Mouse (Mus musculus) forebrain, embryonic 15.5 days (tissue): Measurements from ENCODE around the gene Gsk3a. TPM values are rescaled to one million over a fixed set of nuclear protein-coding genes. Genes with fewer than 3 reads are reported as not detected.
A peak's percentile ranks its signal among the peaks of the same experiment; 100 is the strongest.

ENCODE experiments used
- ATAC-seq: fragments of 200-750 bp; cut with Nextera tagmentation; replicated peaks from 2 replicates; pipeline ENCODE4 v1.8.0; 2017; ENCODE audit warnings: mild to moderate bottlenecking, moderate TSS enrichment, moderate library complexity
- H3K27ac ChIP-seq: fragments of 300-500 bp; sonication (generic); replicated peaks from 2 replicates; pipeline ENCODE4 v1.5.1; 2015; ENCODE audit warnings: mild to moderate bottlenecking, inconsistent platforms
- H3K27me3 ChIP-seq: fragments of 300-500 bp; sonication (generic); 2 replicates; pipeline ENCODE4 v1.6.1; 2015; ENCODE audit warnings: inconsistent platforms
- H3K36me3 ChIP-seq: fragments of 300-500 bp; sonication (generic); 2 replicates; pipeline ENCODE4 v1.6.1; 2015; ENCODE audit warnings: mild to moderate bottlenecking, inconsistent platforms
- H3K4me1 ChIP-seq: fragments of 300-500 bp; sonication (generic); 2 replicates; pipeline ENCODE4 v1.6.1; 2015; ENCODE audit warnings: inconsistent platforms
- H3K4me2 ChIP-seq: fragments of 300-500 bp; sonication (generic); replicated peaks from 2 replicates; pipeline ENCODE4 v1.6.1; 2015; ENCODE audit warnings: mild to moderate bottlenecking, inconsistent platforms
- H3K4me3 ChIP-seq: fragments of 300-500 bp; sonication (generic); 2 replicates; pipeline ENCODE4 v1.5.1; 2015; ENCODE audit warnings: mild to moderate bottlenecking, inconsistent platforms
- H3K9ac ChIP-seq: fragments of 300-500 bp; sonication (generic); replicated peaks from 2 replicates; pipeline ENCODE4 v1.6.1; 2015; ENCODE audit warnings: mild to moderate bottlenecking, inconsistent platforms
- H3K9me3 ChIP-seq: fragments of 300-500 bp; sonication (generic); 2 replicates; pipeline ENCODE4 v1.6.1; 2016; ENCODE audit warnings: inconsistent platforms
- whole genome bisulfite sequencing: fragments of 180-500 bp; shearing (Covaris S2); methylation state at CpG from one replicate; pipeline ENCODE4 v1.1.7; 2015; ENCODE audit warnings: mixed read lengths; 5-methylcytosine and 5-hydroxymethylcytosine counted together
- polyA plus RNA-seq: library from polyadenylated mRNA; unstranded; fragments of >200 nt; fragmentation: Nextera tagmentation; extraction: Ambion mirVana; gene quantifications from 2 replicates; pipeline ENCODE4 v1.2.1, GENCODE M21; 2015

Gsk3a gene
- polyA plus RNA-seq = 16.2 and 17.4 TPM in 2 replicates

GRCm38 (mm10) chr7:25237249-25238014 is at the start of gene Gsk3a:
Gene Gsk3a, minus strand, starts transcription at chr7:25237851.
- H3K9me3 ChIP-seq = no peaks in the 10 kb centered on the region
- peak; percentile 88 for ATAC-seq
- peak within 1 kb of the TSS; percentile 99 for H3K9ac ChIP-seq
- H3K4me2 ChIP-seq = peak within 1 kb of the TSS; percentile 77
- peaks cover 35% of the 10 kb centered on the region for H3K4me1 ChIP-seq
- peak within 1 kb of the TSS; percentile 88 for H3K27ac ChIP-seq
- peaks cover 17% of the 10 kb centered on the region for H3K36me3 ChIP-seq
- under 1% methylated on average over 59 of the region's 76 CpGs for WGBS
- no peaks in the 10 kb centered on the region for H3K27me3 ChIP-seq
- H3K4me3 ChIP-seq = peak within 1 kb of the TSS; percentile 92

- WGBS = 76% methylated on average over 8 of the region's 8 CpGs
- H3K4me1 ChIP-seq = peaks cover 41% of the 10 kb centered on the region
- H3K4me2 ChIP-seq = no peak overlapping the region
- H3K27ac ChIP-seq = no peak overlapping the region
- no peaks in the 10 kb centered on the region for H3K9me3 ChIP-seq
- no peak overlapping the region for H3K9ac ChIP-seq
- no peak overlapping the region for H3K4me3 ChIP-seq
- H3K36me3 ChIP-seq = peaks cover 74% of the 10 kb centered on the region
- ATAC-seq = no peak
- no peaks in the 10 kb centered on the region for H3K27me3 ChIP-seq
Measured at GRCm38 (mm10) chr7:25286989-25287388, 49.3 kb upstream of the Gsk3a start.

- 85% methylated on average over 20 of the region's 20 CpGs for WGBS
- no peak overlapping the region for H3K4me2 ChIP-seq
- no peak overlapping the region for H3K27ac ChIP-seq
- peaks cover 61% of the 10 kb centered on the region for H3K36me3 ChIP-seq
- peaks cover 43% of the 10 kb centered on the region for H3K4me1 ChIP-seq
- no peak for ATAC-seq
- H3K4me3 ChIP-seq = no peak overlapping the region
- no peaks in the 10 kb centered on the region for H3K9me3 ChIP-seq
- H3K9ac ChIP-seq = no peak overlapping the region
- H3K27me3 ChIP-seq = no peaks in the 10 kb centered on the region
Measured at GRCm38 (mm10) chr7:25285511-25286238, 48.0 kb upstream of the Gsk3a start.

GRCm38 (mm10) chr7:25284766-25285165 is 47.1 kb upstream of the Gsk3a start:
- WGBS = 50% methylated on average over 5 of the region's 5 CpGs
- Histone ChIP-seq H3K4me3 (peak overlapping the region; percentile 70), H3K4me2 (peak overlapping the region; percentile 68), H3K27me3 (no peaks in the 10 kb centered on the region), H3K4me1 (peaks cover 48% of the 10 kb centered on the region), H3K9me3 (no peaks in the 10 kb centered on the region), H3K36me3 (peaks cover 52% of the 10 kb centered on the region), H3K27ac (peak overlapping the region; percentile 100; the same call in 1 of the 2 replicates), H3K9ac (0 out of 2 replicates have a peak overlapping the region, but pooled peaks have one; percentile 76)
- no peak for ATAC-seq

GRCm38 (mm10) chr7:25284171-25284570 is 46.5 kb upstream of the Gsk3a start:
- Histone ChIP-seq H3K9ac (peak overlapping the region; percentile 76), H3K9me3 (no peaks in the 10 kb centered on the region), H3K4me1 (peaks cover 54% of the 10 kb centered on the region), H3K36me3 (peaks cover 46% of the 10 kb centered on the region), H3K27me3 (no peaks in the 10 kb centered on the region), H3K4me3 (peak overlapping the region; percentile 70), H3K4me2 (peak overlapping the region; percentile 68), H3K27ac (peak overlapping the region; percentile 100)
- ATAC-seq = no peak
- WGBS = 54% methylated on average over 2 of the region's 2 CpGs

- Histone ChIP-seq H3K9ac (peak overlapping the region; percentile 76), H3K9me3 (no peaks in the 10 kb centered on the region), H3K27ac (peak overlapping the region; percentile 100), H3K27me3 (no peaks in the 10 kb centered on the region), H3K4me3 (peak overlapping the region; percentile 70), H3K4me2 (peak overlapping the region; percentile 68), H3K4me1 (peaks cover 54% of the 10 kb centered on the region), H3K36me3 (peaks cover 40% of the 10 kb centered on the region)
- ATAC-seq = no peak
- WGBS = 6% methylated on average over 5 of the region's 5 CpGs
Measured at GRCm38 (mm10) chr7:25283637-25284036, 46.0 kb upstream of the Gsk3a start.

- no peak for ATAC-seq
- WGBS = under 1% methylated on average over 28 of the region's 36 CpGs
- H3K9me3 ChIP-seq = no peaks in the 10 kb centered on the region
- peak overlapping the region; percentile 100 for H3K27ac ChIP-seq
- peak overlapping the region; percentile 70 for H3K4me3 ChIP-seq
- H3K9ac ChIP-seq = peak overlapping the region; percentile 76
- peak overlapping the region; percentile 68 for H3K4me2 ChIP-seq
- H3K4me1 ChIP-seq = peaks cover 57% of the 10 kb centered on the region
- peaks cover 32% of the 10 kb centered on the region for H3K36me3 ChIP-seq
- no peaks in the 10 kb centered on the region for H3K27me3 ChIP-seq
Measured at GRCm38 (mm10) chr7:25282731-25283211, 45.1 kb upstream of the Gsk3a start.

GRCm38 (mm10) chr7:25281734-25282601 is 44.3 kb upstream of the Gsk3a start:
- no peaks in the 10 kb centered on the region for H3K27me3 ChIP-seq
- peaks cover 24% of the 10 kb centered on the region for H3K36me3 ChIP-seq
- peak overlapping the region; percentile 76 for H3K9ac ChIP-seq
- WGBS = under 1% methylated on average over 71 of the region's 108 CpGs
- peak overlapping the region; percentile 75 for H3K4me2 ChIP-seq
- peak overlapping the region; percentile 70 for H3K4me3 ChIP-seq
- H3K9me3 ChIP-seq = no peaks in the 10 kb centered on the region
- H3K27ac ChIP-seq = peak overlapping the region; percentile 100
- peaks cover 63% of the 10 kb centered on the region for H3K4me1 ChIP-seq
- peak; percentile 68 for ATAC-seq

- 14% methylated on average over 12 of the region's 12 CpGs for WGBS
- Histone ChIP-seq H3K27ac (peak overlapping the region; percentile 100), H3K27me3 (no peaks in the 10 kb centered on the region), H3K4me3 (peak overlapping the region; percentile 70), H3K36me3 (peaks cover 16% of the 10 kb centered on the region), H3K9ac (peak overlapping the region; percentile 34), H3K4me2 (peak overlapping the region; percentile 75), H3K9me3 (no peaks in the 10 kb centered on the region), H3K4me1 (peaks cover 69% of the 10 kb centered on the region)
- ATAC-seq = no peak
Measured at GRCm38 (mm10) chr7:25281166-25281733, 43.6 kb upstream of the Gsk3a start.

GRCm38 (mm10) chr7:25279861-25280791 is 42.5 kb upstream of the Gsk3a start:
- Histone ChIP-seq H3K9ac (peak overlapping the region; percentile 79), H3K36me3 (peaks cover 5% of the 10 kb centered on the region), H3K4me3 (peak overlapping the region; percentile 70), H3K4me2 (peak overlapping the region; percentile 75), H3K9me3 (no peaks in the 10 kb centered on the region), H3K27ac (peak overlapping the region; percentile 100), H3K27me3 (no peaks in the 10 kb centered on the region), H3K4me1 (peaks cover 70% of the 10 kb centered on the region)
- 0% methylated on average over 6 of the region's 6 CpGs for WGBS
- ATAC-seq = peak; percentile 0; the same call in 1 of the 2 replicates
